Mouse (Mus musculus) testis, adult 2 months (tissue): ENCODE results near the gene Large1. TPM values are rescaled to one million over a fixed set of nuclear protein-coding genes. Genes with fewer than 3 reads are reported as not detected.
"Not testable (repeated sequence)": the region's sequence is repeated elsewhere in the genome, so short reads cannot be mapped to it uniquely, and the experiment has no call there.

Experiments used
- H3K27ac ChIP-seq: fragments of 200-500 bp; 2 replicates; pipeline ENCODE4 v1.5.1; 2012; ENCODE audit warnings: low read depth, low read length; ENCODE audit not compliant: control insufficient read depth, insufficient read depth
- H3K27me3 ChIP-seq: fragments of 200-500 bp; 2 replicates; pipeline ENCODE4 v1.6.1; 2012; ENCODE audit warnings: mild to moderate bottlenecking, low read length, moderate library complexity; ENCODE audit not compliant: control insufficient read depth, insufficient read depth
- H3K36me3 ChIP-seq: fragments of 200-500 bp; 2 replicates; pipeline ENCODE4 v1.6.1; 2012; ENCODE audit warnings: mild to moderate bottlenecking, low read length; ENCODE audit not compliant: control insufficient read depth, insufficient read depth
- H3K4me1 ChIP-seq: fragments of 200-500 bp; 2 replicates; pipeline ENCODE4 v1.6.1; 2012; ENCODE audit warnings: low read length; ENCODE audit not compliant: control insufficient read depth, insufficient read depth
- H3K4me3 ChIP-seq: fragments of 200-500 bp; 2 replicates; pipeline ENCODE4 v1.5.1; 2012; ENCODE audit warnings: low read depth, mild to moderate bottlenecking, low read length, moderate library complexity, mixed read lengths; ENCODE audit not compliant: control insufficient read depth
- CTCF ChIP-seq: fragments of 200-500 bp; IDR thresholded peaks from 2 replicates; pipeline ENCODE4 v1.5.1; 2012; ENCODE audit warnings: low read depth, mild to moderate bottlenecking, inconsistent platforms, low read length, moderate library complexity; ENCODE audit not compliant: control insufficient read depth, insufficient read depth, insufficient replicate concordance
- POLR2A ChIP-seq: fragments of 200-500 bp; IDR thresholded peaks from 2 replicates; pipeline ENCODE4 v1.6.1; 2012; ENCODE audit warnings: low read depth, mild to moderate bottlenecking, inconsistent platforms, low read length, moderate library complexity; ENCODE audit not compliant: control insufficient read depth
- polyA plus RNA-seq: library from polyadenylated mRNA; depleted of rRNA; stranded (reverse); fragments of >200 nt; gene quantifications from 2 replicates; pipeline ENCODE4 v1.2.3, GENCODE M21; 2012

Gene Large1
- polyA plus RNA-seq, 1 experiment = 2.0 TPM

- H3K4me1 ChIP-seq = no peaks in the 10 kb centered on the region
- no peak overlapping the region for H3K27ac ChIP-seq
- no peaks in the 10 kb centered on the region for H3K36me3 ChIP-seq
- no peak overlapping the region for H3K4me3 ChIP-seq
- no peaks in the 10 kb centered on the region for H3K27me3 ChIP-seq
- TF ChIP-seq CTCF (no peak), POLR2A (no peak)
These were observed 206.1 kb downstream of the Large1 start for GRCm38 (mm10) chr8:73147236-73147635.

GRCm38 (mm10) chr8:73142660-73143395 is 210.5 kb downstream of the Large1 start:
- Histone ChIP-seq H3K4me3 (no peak overlapping the region), H3K4me1 (no peaks in the 10 kb centered on the region), H3K36me3 (no peaks in the 10 kb centered on the region), H3K27me3 (no peaks in the 10 kb centered on the region), H3K27ac (no peak overlapping the region)
- TF ChIP-seq CTCF = no peak
- TF ChIP-seq POLR2A = no peak

GRCm38 (mm10) chr8:73135397-73135796 is 217.9 kb downstream of the Large1 start:
- Histone ChIP-seq H3K4me1 (peaks cover 6% of the 10 kb centered on the region), H3K36me3 (no peaks in the 10 kb centered on the region), H3K27me3 (no peaks in the 10 kb centered on the region), H3K4me3 (no peak overlapping the region), H3K27ac (no peak overlapping the region)
- TF ChIP-seq POLR2A = no peak
- no peak for TF ChIP-seq CTCF

- H3K4me3 ChIP-seq = no peak overlapping the region
- TF ChIP-seq POLR2A = no peak
- peaks cover 6% of the 10 kb centered on the region for H3K4me1 ChIP-seq
- no peak overlapping the region for H3K27ac ChIP-seq
- no peaks in the 10 kb centered on the region for H3K36me3 ChIP-seq
- no peaks in the 10 kb centered on the region for H3K27me3 ChIP-seq
These were observed 221.3 kb downstream of the Large1 start for GRCm38 (mm10) chr8:73132080-73132479.

GRCm38 (mm10) chr8:73123864-73124499 is 229.4 kb downstream of the Large1 start:
- no peak overlapping the region for H3K4me3 ChIP-seq
- H3K36me3 ChIP-seq = no peaks in the 10 kb centered on the region
- H3K27ac ChIP-seq = no peak overlapping the region
- no peaks in the 10 kb centered on the region for H3K4me1 ChIP-seq
- no peaks in the 10 kb centered on the region for H3K27me3 ChIP-seq
- TF ChIP-seq CTCF (no peak), POLR2A (no peak)

GRCm38 (mm10) chr8:73112332-73112895 is 240.9 kb downstream of the Large1 start:
- no peak overlapping the region for H3K4me3 ChIP-seq
- H3K36me3 ChIP-seq = no peaks in the 10 kb centered on the region
- no peaks in the 10 kb centered on the region for H3K4me1 ChIP-seq
- no peak overlapping the region for H3K27ac ChIP-seq
- H3K27me3 ChIP-seq = no peaks in the 10 kb centered on the region
- no peak for TF ChIP-seq CTCF
- no peak; the same call in 1 of the 2 replicates for TF ChIP-seq POLR2A

- Histone ChIP-seq H3K4me1 (no peaks in the 10 kb centered on the region), H3K27ac (no peak overlapping the region), H3K36me3 (no peaks in the 10 kb centered on the region), H3K4me3 (no peak overlapping the region), H3K27me3 (no peaks in the 10 kb centered on the region)
- no peak for TF ChIP-seq POLR2A
- TF ChIP-seq CTCF = no peak
These were observed 249.3 kb downstream of the Large1 start for GRCm38 (mm10) chr8:73104089-73104488.

GRCm38 (mm10) chr8:73101069-73101468 is 252.3 kb downstream of the Large1 start:
- H3K4me3 ChIP-seq = no peak overlapping the region

GRCm38 (mm10) chr8:73100607-73101006 is 252.7 kb downstream of the Large1 start:
- H3K36me3 ChIP-seq, H3K4me1 ChIP-seq, H3K27me3 ChIP-seq, H3K4me3 ChIP-seq, H3K27ac ChIP-seq: not testable (repeated sequence)

More at GRCm38 (mm10) chr8:73101069-73101468, 252.3 kb downstream of the Large1 start:
- Histone ChIP-seq H3K27ac (no peak overlapping the region), H3K4me1 (no peaks in the 10 kb centered on the region), H3K27me3 (no peaks in the 10 kb centered on the region), H3K36me3 (no peaks in the 10 kb centered on the region)
- no peak for TF ChIP-seq POLR2A
- TF ChIP-seq CTCF = no peak
